Mouse (Mus musculus) intestine, embryonic 16.5 days (tissue): ENCODE data around the gene Dpm2. TPM values are rescaled to one million over a fixed set of nuclear protein-coding genes. Genes with fewer than 3 reads are reported as not detected.

Experiments
- ATAC-seq: fragments of 200-750 bp; cut with Nextera tagmentation; 2 replicates; pipeline ENCODE4 v1.8.0; 2017; ENCODE audit warnings: moderate TSS enrichment, moderate library complexity
- H3K27ac ChIP-seq: fragments of 300-500 bp; sonication (generic); 2 replicates; pipeline ENCODE4 v1.5.1; 2014; ENCODE audit warnings: mild to moderate bottlenecking, low read length
- H3K27me3 ChIP-seq: fragments of 300-500 bp; sonication (generic); replicated peaks from 2 replicates; pipeline ENCODE4 v1.6.1; 2014; ENCODE audit warnings: low read length, control low read depth, mixed read lengths; ENCODE audit not compliant: control insufficient read depth, insufficient read depth
- H3K36me3 ChIP-seq: fragments of 300-500 bp; sonication (generic); 2 replicates; pipeline ENCODE4 v1.6.1; 2014; ENCODE audit warnings: low read length, control low read depth; ENCODE audit not compliant: control insufficient read depth, insufficient read depth
- H3K4me1 ChIP-seq: fragments of 300-500 bp; sonication (generic); 2 replicates; pipeline ENCODE4 v1.6.1; 2014; ENCODE audit warnings: low read length, control low read depth, mixed read lengths; ENCODE audit not compliant: control insufficient read depth, insufficient read depth
- H3K4me2 ChIP-seq: fragments of 300-500 bp; sonication (generic); 2 replicates; pipeline ENCODE4 v1.6.1; 2014; ENCODE audit warnings: low read depth, low read length, control low read depth
- H3K4me3 ChIP-seq: fragments of 300-500 bp; sonication (generic); 2 replicates; pipeline ENCODE4 v1.5.1; 2014; ENCODE audit warnings: mild to moderate bottlenecking, low read length
- H3K9ac ChIP-seq: fragments of 300-500 bp; sonication (generic); 2 replicates; pipeline ENCODE4 v1.6.1; 2014; ENCODE audit warnings: low read depth, low read length
- H3K9me3 ChIP-seq: fragments of 300-500 bp; sonication (generic); 2 replicates; pipeline ENCODE4 v1.6.1; 2016; ENCODE audit warnings: low read length, control low read depth; ENCODE audit not compliant: control insufficient read depth
- WGBS: fragments of 180-500 bp; shearing (Covaris S2); extraction: QIAGEN DNeasy Blood & Tissue Kit; methylation state at CpG from one replicate; pipeline ENCODE4 v1.1.7; 2014; 5-methylcytosine and 5-hydroxymethylcytosine counted together
- polyA plus RNA-seq: library from polyadenylated mRNA; unstranded; fragments of >200 nt; fragmentation: Nextera tagmentation; extraction: Ambion mirVana; gene quantifications from 2 replicates; pipeline ENCODE4 v1.2.1, GENCODE M21; 2015

Gene Dpm2
- polyA plus RNA-seq, 1 experiment from 2014 or later: 123 TPM

DNA sequence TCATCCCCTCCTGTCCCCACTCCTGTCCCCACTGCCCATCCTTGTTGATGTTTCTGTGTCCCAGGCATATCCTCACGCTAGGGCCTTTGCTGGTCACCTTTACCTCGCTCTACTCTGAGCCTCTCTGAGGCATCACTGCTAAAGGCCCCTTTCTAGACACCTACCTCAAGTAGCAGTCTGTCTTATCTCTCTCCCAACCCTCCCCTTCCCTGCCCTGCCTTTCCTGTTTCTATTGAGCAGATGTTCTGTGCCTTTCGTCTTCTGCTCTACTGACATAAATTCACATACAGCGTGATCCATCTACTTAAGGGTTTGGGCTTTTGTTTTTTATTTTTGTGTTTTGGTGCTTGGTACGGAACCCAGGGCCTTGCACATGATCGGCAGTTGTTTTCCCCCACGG is 14.6 kb upstream of the Dpm2 start:
- Histone ChIP-seq H3K27me3 (no peaks in the 10 kb centered on the region), H3K27ac (no peak overlapping the region), H3K4me3 (no peak overlapping the region), H3K4me1 (peaks cover 2% of the 10 kb centered on the region), H3K9ac (no peak overlapping the region), H3K4me2 (no peak overlapping the region), H3K36me3 (peaks cover 7% of the 10 kb centered on the region; the same call in 1 of the 2 replicates), H3K9me3 (no peaks in the 10 kb centered on the region)
- 79% methylated on average over 7 of the region's 7 CpGs for WGBS
- no peak for ATAC-seq

DNA sequence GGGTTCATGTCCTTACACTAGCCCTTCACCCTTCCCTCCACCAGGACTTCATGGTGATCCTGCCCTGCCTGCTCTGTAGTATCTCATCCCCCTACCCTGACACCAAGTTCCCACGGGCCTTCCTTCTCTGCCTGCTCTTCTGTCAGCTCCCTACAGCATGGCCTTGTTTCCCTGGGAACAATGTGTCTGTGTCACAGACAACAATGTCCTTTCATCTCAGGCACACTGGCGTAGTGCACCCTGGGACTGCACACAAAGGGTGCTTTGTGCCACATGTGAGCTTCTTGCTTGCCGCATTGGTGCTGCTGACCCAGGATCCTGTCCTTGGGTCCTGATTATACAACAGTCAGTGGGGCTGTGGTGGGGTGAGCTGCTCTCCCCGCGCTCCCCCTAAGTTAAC is 11.1 kb upstream of the Dpm2 start:
- peaks cover 7% of the 10 kb centered on the region; the same call in 1 of the 2 replicates for H3K36me3 ChIP-seq
- peak; percentile 53 for ATAC-seq
- H3K27me3 ChIP-seq: no peaks in the 10 kb centered on the region
- WGBS: 64% methylated on average over 5 of the region's 5 CpGs
- 0 out of 2 replicates have a peak overlapping the region, but pooled peaks have one; percentile 33 for H3K27ac ChIP-seq
- H3K4me2 ChIP-seq: no peak overlapping the region
- H3K4me3 ChIP-seq: no peak overlapping the region
- H3K9ac ChIP-seq: no peak overlapping the region
- no peaks in the 10 kb centered on the region for H3K4me1 ChIP-seq
- no peaks in the 10 kb centered on the region for H3K9me3 ChIP-seq

DNA sequence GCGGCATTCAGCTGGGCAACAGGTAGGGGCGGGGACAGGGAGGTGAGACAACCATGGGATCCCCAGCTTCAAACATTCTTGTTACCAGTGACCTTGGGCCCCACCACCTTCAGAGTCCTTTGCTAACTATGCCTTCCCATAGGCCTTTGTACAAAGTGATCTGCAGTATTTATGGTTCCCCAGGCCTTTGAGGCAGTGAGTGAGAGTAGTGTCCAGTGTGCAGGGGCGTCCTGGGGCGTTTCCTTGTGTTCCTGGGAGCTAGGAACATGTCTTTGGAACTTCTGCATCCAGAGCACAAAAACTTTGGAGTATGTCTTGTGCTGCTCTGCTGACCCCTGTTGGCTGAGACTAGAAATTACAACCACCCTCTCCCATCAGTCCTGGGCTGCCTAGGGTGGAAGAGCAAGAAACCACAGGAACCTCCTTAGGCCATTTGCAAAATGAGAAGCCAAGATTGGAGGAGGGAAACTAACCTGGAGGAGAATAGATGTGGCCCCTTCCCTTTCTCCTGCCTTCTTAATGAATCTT is 4.1 kb upstream of the Dpm2 start:
- WGBS: 33% methylated on average over 4 of the region's 4 CpGs
- no peak overlapping the region for H3K9ac ChIP-seq
- no peak overlapping the region for H3K4me3 ChIP-seq
- peaks cover 4% of the 10 kb centered on the region for H3K4me1 ChIP-seq
- no peaks in the 10 kb centered on the region for H3K27me3 ChIP-seq
- peaks cover 18% of the 10 kb centered on the region for H3K36me3 ChIP-seq
- no peak overlapping the region for H3K4me2 ChIP-seq
- no peaks in the 10 kb centered on the region for H3K9me3 ChIP-seq
- peak; percentile 27; the same call in 1 of the 2 replicates for ATAC-seq
- no peak overlapping the region; the same call in 1 of the 2 replicates for H3K27ac ChIP-seq

DNA sequence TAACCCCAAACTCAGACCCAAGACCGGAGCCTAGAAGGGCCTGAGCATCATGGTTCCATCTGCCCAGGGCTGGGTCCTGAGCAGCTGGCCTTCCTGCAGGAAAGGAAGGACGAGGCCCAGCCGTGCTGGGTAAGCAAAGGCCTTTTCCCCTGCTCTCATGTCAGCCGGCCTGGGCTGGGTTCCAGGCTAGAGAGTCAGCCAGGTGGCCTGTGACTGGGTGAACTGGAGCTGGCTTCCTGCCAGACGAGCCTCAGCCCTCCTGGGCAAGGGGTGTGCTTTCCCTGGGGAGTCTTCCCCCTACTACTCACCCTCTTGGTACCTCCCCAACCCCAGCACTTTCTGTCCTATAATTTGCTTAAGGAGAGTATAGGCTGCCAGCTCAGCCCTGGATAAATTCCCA is 2.5 kb upstream of the Dpm2 start:
- H3K27me3 ChIP-seq: no peaks in the 10 kb centered on the region
- H3K9me3 ChIP-seq: no peaks in the 10 kb centered on the region
- H3K9ac ChIP-seq: 0 out of 2 replicates have a peak overlapping the region, but pooled peaks have one; percentile 14
- peaks cover 8% of the 10 kb centered on the region for H3K4me1 ChIP-seq
- ATAC-seq: no peak
- no peak overlapping the region for H3K4me3 ChIP-seq
- H3K27ac ChIP-seq: no peak overlapping the region
- WGBS: 58% methylated on average over 5 of the region's 5 CpGs
- peaks cover 18% of the 10 kb centered on the region for H3K36me3 ChIP-seq
- H3K4me2 ChIP-seq: no peak overlapping the region

DNA sequence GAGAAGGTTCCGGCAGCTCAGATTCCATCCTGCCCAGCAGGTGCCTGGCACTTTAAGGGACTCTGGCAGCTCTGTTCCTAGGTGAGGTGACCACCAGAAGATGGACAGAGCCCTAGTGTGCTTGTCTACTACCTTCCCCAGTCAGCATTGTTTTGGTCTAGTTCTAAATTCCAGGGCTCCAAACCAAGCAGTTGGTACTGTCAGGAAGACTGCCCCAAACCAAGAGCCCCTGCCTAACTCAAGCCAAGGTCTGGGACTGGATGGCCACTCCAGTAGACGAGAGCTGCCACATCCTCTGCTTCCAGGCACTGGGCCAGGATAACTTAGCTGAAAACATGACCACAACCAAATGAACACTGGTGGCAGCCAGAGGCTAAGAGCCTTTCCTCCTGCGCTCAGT is 1.7 kb upstream of the Dpm2 start:
- H3K36me3 ChIP-seq: peaks cover 18% of the 10 kb centered on the region
- H3K4me1 ChIP-seq: peaks cover 8% of the 10 kb centered on the region
- H3K27ac ChIP-seq: no peak overlapping the region
- H3K9me3 ChIP-seq: no peaks in the 10 kb centered on the region
- no peaks in the 10 kb centered on the region for H3K27me3 ChIP-seq
- ATAC-seq: no peak
- WGBS: 86% methylated on average over 3 of the region's 3 CpGs
- no peak overlapping the region for H3K4me3 ChIP-seq
- no peak overlapping the region for H3K9ac ChIP-seq
- no peak overlapping the region for H3K4me2 ChIP-seq

DNA sequence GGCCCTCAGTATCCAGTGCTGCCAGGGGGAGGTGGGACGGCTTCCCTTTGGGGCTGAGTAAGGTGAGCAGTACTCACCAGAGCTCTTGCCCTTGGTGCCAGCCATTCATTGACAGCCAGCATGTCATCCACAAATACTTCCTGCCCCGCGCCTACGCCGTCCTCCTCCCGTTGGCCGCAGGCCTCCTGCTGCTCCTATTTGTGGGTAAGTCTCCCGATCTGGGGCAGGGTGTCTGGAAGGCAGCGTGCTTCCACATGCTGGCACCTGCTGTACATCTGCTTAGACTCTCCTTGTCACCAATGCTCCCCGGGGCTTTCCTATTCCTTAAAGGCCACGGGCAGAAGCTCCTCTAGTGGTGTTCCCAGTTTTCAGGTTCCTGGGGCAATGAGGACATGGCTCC is 1.5 kb downstream of the Dpm2 start:
- no peak overlapping the region for H3K4me2 ChIP-seq
- no peaks in the 10 kb centered on the region for H3K9me3 ChIP-seq
- 0 out of 2 replicates have a peak overlapping the region, but pooled peaks have one; percentile 81 for H3K9ac ChIP-seq
- H3K27ac ChIP-seq: no peak overlapping the region
- peaks cover 9% of the 10 kb centered on the region; the same call in 1 of the 2 replicates for H3K36me3 ChIP-seq
- no peak overlapping the region for H3K4me3 ChIP-seq
- 93% methylated on average over 11 of the region's 11 CpGs for WGBS
- no peak for ATAC-seq
- peaks cover 22% of the 10 kb centered on the region for H3K4me1 ChIP-seq
- no peaks in the 10 kb centered on the region for H3K27me3 ChIP-seq

DNA sequence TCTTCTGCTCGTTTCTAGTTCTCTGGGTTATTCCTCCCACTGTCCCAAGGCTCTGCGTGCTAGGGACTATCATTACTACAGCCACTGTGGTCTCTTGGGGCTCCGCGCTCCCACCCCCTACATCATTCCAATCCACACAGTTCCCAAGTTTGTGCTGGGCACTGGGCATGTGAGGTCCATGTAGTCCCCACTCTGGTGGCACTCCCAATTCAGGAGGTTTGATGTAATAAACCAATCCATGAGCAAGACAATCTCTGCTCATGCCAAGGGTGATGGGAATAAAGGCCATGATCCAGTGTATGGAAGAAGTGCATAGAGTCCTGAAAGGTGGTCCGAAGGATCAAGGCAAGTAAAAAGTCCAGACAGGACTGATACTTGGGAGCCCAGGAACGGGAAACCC is 3.8 kb downstream of the Dpm2 start, which contains the start of gene Pip5kl1:
Pip5kl1 (plus strand) TSS at position 301 of the 400 bp plus-strand sequence.
- Histone ChIP-seq H3K4me2 (peak within 1 kb of the TSS; percentile 80), H3K4me3 (peak within 1 kb of the TSS; percentile 37), H3K27me3 (peaks cover 4% of the 10 kb centered on the region; the same call in 1 of the 2 replicates), H3K4me1 (peaks cover 22% of the 10 kb centered on the region), H3K36me3 (no peaks in the 10 kb centered on the region), H3K9ac (peak within 1 kb of the TSS; percentile 64), H3K27ac (no peak within 1 kb of the TSS), H3K9me3 (no peaks in the 10 kb centered on the region)
- WGBS: 71% methylated on average over 6 of the region's 6 CpGs
- ATAC-seq: no peak

DNA sequence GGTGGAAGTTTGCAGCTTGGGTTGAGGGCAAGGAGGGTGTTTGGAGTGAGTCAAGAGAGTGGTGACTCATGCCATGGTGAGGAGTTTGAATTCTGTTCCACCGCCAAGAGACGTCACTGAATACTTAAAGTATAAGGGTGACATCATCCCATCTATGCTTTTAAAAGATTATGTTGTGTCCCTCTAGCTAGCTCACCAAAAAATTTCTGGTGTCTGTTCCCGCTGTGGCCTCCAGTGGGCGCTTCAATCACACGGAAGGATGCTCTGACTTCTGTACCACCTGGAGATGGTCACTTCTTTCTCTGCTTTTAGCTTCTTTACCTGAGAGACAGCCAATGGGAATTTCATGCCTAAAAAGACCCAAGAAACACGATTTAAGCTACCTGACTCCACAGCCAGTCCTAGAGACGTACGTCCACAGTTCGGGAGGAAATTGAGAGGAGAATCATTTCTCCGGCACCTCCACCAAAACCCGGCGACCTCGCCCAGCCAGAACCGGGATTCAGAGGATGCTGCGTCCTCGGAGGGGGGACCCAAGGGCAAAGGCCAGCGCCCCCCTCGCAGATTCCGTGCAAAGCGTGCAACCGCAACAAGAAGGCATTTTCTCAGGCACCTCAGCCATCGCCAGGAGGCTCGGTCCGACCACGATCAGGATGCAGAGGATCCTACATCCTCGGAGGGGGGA is 4.4 kb downstream of the Dpm2 start:
- H3K4me1 ChIP-seq: peaks cover 22% of the 10 kb centered on the region
- H3K4me2 ChIP-seq: peak overlapping the region; percentile 80
- H3K36me3 ChIP-seq: no peaks in the 10 kb centered on the region
- H3K4me3 ChIP-seq: peak overlapping the region; percentile 37
- H3K9ac ChIP-seq: peak overlapping the region; percentile 64
- H3K27me3 ChIP-seq: peaks cover 9% of the 10 kb centered on the region; the same call in 1 of the 2 replicates
- 2% methylated on average over 26 of the region's 26 CpGs for WGBS
- H3K9me3 ChIP-seq: no peaks in the 10 kb centered on the region
- no peak overlapping the region for H3K27ac ChIP-seq
- no peak for ATAC-seq

DNA sequence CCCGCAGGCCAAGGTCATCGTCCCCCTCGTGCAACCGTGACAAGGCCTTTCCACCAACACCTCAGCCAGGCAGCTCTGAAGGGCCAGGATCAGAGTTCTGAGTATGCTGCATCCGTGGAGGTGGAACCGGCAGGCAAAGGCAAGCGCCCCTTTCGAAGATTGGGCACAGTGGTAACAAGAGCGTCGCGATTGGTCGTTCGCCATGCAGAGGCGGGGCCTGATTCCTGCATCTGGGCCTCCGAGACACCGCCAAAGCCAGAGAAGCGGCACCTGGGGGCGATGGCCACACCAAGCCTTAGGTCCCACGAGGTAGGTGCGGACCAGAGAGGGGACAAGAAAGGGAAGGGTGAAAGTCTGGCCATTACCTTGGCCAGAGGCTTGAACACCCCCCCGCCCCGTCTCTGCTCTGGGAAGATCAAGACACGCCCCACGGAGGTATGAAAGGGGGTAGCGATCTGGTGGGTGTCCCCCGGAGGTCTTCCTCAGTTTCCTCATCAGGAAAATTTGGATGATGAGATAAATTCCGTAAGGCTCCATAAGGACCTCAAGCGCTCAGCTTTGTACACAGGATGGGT is 5.0 kb downstream of the Dpm2 start, which contains the start of gene 9430097D07Rik:
9430097D07Rik (minus strand) TSS at position 99 of the 575 bp plus-strand sequence.
- H3K9me3 ChIP-seq: no peaks in the 10 kb centered on the region
- H3K4me2 ChIP-seq: peak within 1 kb of the TSS; percentile 80
- WGBS: 9% methylated on average over 28 of the region's 28 CpGs
- H3K9ac ChIP-seq: peak within 1 kb of the TSS; percentile 64
- ATAC-seq: peak; percentile 17; the same call in 1 of the 2 replicates
- H3K27ac ChIP-seq: no peak within 1 kb of the TSS
- H3K36me3 ChIP-seq: no peaks in the 10 kb centered on the region
- peaks cover 9% of the 10 kb centered on the region; the same call in 1 of the 2 replicates for H3K27me3 ChIP-seq
- peak within 1 kb of the TSS; percentile 37 for H3K4me3 ChIP-seq
- peaks cover 22% of the 10 kb centered on the region for H3K4me1 ChIP-seq
